Mouse (Mus musculus) brown adipose tissue, adult 24 weeks (tissue): ENCODE data around the gene Umod. TPM values are rescaled to one million over a fixed set of nuclear protein-coding genes. Genes with fewer than 3 reads are reported as not detected.

Experiments used
- H3K27ac ChIP-seq: fragments of 200-500 bp; replicated peaks from 2 replicates; pipeline ENCODE4 v1.5.1; 2012; ENCODE audit warnings: low read depth, mild to moderate bottlenecking, low read length
- H3K4me1 ChIP-seq: fragments of 200-500 bp; 2 replicates; pipeline ENCODE4 v1.6.1; 2012; ENCODE audit warnings: low read length, mixed read lengths; ENCODE audit not compliant: control insufficient read depth, insufficient read depth, insufficient read length
- H3K4me3 ChIP-seq: fragments of 200-500 bp; 2 replicates; pipeline ENCODE4 v1.5.1; 2012; ENCODE audit warnings: low read depth, mild to moderate bottlenecking, low read length, moderate library complexity; ENCODE audit not compliant: insufficient read depth
- polyA plus RNA-seq: library from polyadenylated mRNA; stranded (reverse); fragments of >200 nt; gene quantifications from 2 replicates; pipeline ENCODE4 v1.2.4, GENCODE M21; 2012; ENCODE audit not compliant: missing spikeins, insufficient read depth, insufficient read length

Gene Umod
- not detected in 2 replicates for polyA plus RNA-seq

DNA sequence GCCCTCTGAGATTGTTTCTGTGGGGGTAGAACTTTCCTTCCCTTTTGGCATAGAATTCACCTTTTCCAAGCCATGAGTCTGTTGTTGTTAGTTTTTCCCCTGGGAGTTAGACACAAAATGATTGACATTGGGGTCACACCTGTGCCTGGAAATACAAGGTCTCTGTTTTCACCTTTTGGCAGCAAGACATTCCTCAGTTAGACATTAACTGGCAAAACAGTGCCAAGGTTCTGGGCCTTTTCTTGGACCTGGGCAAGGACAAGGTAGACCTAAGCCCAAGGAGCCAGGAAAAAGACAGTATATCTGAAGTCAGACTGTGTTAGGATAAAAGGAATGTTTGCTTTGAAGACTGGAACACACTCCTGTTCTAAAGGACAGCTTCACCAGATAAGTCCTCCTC lies at the start of gene Umod:
Gene Umod (minus strand): TSS at position 27 of the 400 bp plus-strand sequence.
- no peak within 1 kb of the TSS for H3K4me3 ChIP-seq
- H3K27ac ChIP-seq, result no peak within 1 kb of the TSS
- no peaks in the 10 kb centered on the region for H3K4me1 ChIP-seq

DNA sequence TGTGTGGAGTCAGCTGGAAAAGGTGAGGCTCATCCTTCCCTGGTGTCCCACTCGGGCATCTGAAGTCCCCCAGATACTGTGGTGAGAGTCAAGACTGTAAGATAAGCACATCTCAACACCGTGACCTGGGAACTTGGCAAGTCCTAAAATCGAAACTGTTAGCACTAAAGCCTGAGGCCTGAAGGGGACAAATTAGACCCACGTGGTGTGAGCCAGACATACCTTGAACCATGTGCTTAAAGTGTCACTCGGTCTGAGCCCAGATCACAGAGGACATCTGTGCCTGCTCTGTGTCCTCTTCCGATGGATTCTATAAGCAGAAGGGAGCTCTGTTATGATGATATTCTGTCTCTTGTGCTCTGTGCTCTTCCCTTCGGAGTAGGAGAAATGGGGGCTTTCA lies 49.5 kb upstream of the Umod start:
- H3K4me1 ChIP-seq, result no peaks in the 10 kb centered on the region; the same call in 1 of the 2 replicates
- no peak overlapping the region for H3K4me3 ChIP-seq
- H3K27ac ChIP-seq, result no peak overlapping the region

DNA sequence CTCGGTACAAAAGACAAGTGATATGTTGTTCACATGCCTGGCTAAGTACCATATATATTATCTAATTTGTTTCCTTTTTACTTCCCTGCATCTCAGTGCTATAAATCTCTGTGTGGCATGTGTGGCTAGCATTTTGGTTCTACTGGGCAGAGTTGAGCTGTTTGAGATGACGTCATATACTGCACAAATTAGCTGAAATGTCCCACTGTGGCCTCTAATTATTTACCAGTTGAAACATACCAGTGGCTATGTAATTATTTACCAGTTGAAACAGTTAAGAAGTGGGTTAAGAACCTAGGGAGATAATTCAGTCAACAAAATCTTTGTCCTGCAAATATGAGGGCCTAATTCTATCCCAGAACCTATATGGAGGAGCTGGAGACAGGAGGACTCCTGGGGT lies 48.5 kb upstream of the Umod start:
- H3K4me1 ChIP-seq, result no peaks in the 10 kb centered on the region; the same call in 1 of the 2 replicates
- no peak overlapping the region for H3K27ac ChIP-seq
- H3K4me3 ChIP-seq, result no peak overlapping the region

DNA sequence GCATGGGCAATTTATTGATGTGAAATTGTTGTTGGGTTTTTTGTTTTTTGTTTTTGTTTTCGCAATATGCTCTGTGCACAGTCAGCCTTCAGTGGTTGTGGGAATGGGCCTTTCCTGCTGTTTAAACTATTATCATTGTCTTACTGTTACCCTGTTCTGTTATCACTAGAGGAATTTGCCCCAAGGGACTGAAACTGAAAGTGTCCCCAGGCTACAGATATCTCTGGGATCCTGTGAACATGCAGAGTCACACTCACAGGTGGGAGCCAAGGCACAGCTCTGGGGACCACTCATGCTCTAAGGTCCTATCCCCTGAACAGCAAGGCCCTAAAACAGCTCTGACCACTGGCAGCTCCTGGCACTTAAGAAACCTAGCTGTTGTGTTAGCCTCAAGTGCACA lies 48.1 kb upstream of the Umod start:
- Histone ChIP-seq H3K4me1 (no peaks in the 10 kb centered on the region; the same call in 1 of the 2 replicates), H3K27ac (no peak overlapping the region), H3K4me3 (no peak overlapping the region)

DNA sequence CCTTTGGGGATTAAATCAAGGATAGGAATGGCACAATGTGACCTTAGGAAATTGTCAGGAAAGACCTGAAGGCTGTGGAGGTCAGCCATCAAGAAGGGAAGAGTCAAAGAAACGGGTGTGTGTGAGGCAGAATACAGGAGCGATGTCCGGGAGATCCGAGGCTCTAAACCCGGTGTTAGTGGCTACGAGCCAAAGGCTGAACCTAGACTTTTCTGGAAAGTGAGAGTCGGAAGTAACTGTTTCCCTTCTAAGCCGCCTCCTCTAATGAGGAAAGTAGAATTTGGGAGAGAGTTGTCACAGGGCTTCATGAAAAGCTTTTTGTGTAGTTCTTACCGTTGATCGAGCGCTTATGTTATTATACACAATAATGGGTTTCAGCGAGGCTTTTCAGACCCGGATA lies 47.4 kb upstream of the Umod start:
- Histone ChIP-seq H3K27ac (peak overlapping the region; percentile 42; the same call in 1 of the 2 replicates), H3K4me1 (no peaks in the 10 kb centered on the region; the same call in 1 of the 2 replicates), H3K4me3 (no peak overlapping the region; the same call in 1 of the 2 replicates)

DNA sequence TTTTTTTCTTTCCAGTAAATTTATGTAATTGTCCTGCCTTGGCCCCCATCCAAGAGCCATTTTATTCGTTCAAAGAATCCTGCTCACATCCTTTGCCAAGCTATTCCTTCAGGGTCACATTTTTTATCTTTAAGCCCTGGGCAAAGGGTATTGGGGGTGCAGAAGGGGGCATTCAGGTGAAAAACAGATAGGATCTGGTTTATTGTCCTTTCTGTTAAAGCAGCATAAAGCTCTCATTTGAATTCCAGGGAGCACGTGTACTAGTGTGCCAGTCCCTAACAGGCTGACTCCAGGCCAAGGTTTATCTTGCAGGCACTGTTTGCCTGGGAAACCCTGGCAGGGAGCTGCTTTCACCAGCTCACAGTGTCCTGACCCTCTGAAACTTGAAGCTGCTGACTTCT lies 46.8 kb upstream of the Umod start:
- Histone ChIP-seq H3K4me1 (no peaks in the 10 kb centered on the region; the same call in 1 of the 2 replicates), H3K27ac (no peak overlapping the region), H3K4me3 (no peak overlapping the region)

DNA sequence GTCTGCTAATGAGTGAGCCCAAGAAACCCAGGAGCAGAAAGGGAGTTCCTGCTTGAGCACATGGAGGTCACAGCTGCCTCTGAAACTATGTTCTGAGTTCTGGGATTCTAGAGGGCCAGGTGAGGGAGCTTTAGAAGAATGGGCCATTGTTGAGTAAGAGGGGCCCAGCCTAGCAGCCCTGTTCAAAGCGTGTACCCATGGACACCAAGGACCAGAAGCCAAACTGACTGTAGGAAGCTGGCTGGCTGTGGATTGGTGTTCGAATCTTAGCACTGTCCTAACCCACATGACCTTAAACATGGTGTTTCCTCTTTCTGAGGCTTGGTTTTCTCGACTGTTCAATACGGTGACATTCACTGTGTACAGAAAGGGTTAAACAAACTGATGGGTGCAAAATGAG lies 44.3 kb upstream of the Umod start, which contains the start of gene Pdilt:
Gene Pdilt (minus strand): TSS at position 101 of the 400 bp plus-strand sequence.
- no peaks in the 10 kb centered on the region; the same call in 1 of the 2 replicates for H3K4me1 ChIP-seq
- no peak within 1 kb of the TSS for H3K27ac ChIP-seq
- H3K4me3 ChIP-seq, result no peak within 1 kb of the TSS

DNA sequence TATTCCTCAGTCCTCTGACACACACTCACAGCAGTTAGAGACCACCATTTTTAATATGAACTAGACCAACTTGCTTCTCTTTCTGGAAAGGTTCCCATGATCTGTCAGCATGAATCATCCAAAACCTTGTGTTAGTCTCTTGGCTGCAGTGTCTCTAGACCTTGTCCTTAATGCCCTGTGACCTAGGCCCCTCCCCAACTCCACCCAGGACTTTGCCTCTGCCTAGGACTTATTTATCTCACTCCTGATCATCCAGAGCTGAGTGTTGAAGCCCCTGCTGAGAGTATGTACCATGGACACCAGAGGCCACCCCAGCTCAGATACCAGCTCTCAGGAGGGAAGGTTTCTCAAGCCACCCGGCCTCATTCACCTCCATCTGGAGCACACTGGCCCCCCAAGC lies 43.3 kb upstream of the Umod start:
- no peak overlapping the region for H3K4me3 ChIP-seq
- H3K27ac ChIP-seq, result no peak overlapping the region
- H3K4me1 ChIP-seq, result no peaks in the 10 kb centered on the region; the same call in 1 of the 2 replicates

DNA sequence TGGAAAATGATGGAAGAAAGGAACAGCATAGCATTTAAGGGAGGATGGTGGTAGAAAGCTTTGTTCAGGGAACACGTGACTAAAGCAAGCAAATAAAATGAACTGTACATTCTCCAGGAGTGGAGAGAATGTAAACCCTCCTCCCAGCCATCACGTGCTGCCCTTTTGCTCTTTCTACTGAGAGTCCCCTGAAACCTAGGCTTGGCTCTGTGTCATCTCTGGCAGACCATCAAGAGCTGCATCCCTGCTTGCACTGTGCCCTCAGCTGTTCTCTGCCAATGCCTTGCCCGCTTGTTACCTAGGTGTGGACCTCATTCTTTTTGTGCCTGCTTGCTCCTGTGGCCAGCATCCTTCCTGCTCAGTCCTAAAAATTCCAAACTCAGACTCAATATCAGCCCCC lies 42.7 kb upstream of the Umod start:
- no peak overlapping the region for H3K27ac ChIP-seq
- H3K4me3 ChIP-seq, result no peak overlapping the region
- no peaks in the 10 kb centered on the region for H3K4me1 ChIP-seq

DNA sequence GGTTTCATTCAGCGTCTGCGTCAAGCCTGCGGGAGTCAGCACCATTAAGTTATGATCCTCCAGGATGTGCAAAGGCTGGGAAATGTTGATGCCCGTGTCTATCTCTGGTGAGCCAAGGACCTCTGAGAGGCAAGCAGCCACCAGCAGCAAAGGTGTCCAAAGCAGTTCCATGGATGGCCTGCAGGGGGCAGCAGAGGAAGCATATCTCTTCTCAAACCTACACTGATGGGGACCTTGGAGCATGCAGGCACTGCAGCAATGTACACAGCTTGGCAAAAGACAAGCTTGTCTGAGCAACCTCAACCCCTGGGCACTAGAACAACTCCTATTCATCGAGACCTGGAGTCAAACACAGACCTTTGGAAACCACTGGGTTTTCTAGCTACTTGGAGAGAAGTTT lies 40.6 kb upstream of the Umod start:
- H3K4me3 ChIP-seq, result no peak overlapping the region
- H3K27ac ChIP-seq, result no peak overlapping the region
- no peaks in the 10 kb centered on the region for H3K4me1 ChIP-seq

DNA sequence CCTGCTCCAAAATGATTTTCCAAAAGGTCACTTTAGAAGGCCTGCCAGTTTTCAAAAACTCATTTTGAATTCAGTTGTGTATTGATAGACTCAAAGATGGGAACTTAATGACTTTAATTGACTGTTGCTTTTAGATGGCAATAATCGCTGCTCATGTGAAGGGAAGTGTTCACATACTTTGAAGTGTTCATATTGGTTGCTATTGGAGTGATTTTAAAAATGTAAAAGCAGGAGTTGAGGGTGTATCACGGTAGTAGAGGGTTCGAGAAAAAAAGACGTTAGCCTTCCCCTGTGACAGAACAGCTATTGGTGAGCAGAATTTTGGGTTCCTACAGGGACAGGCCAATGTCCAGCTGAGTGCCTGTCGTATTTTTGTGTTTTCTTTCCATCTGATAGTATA lies 40.1 kb upstream of the Umod start, which contains the start of gene Acsm5:
Gene Acsm5 (plus strand): TSS at position 301 of the 400 bp plus-strand sequence.
- Histone ChIP-seq H3K27ac (no peak within 1 kb of the TSS), H3K4me1 (no peaks in the 10 kb centered on the region), H3K4me3 (no peak within 1 kb of the TSS)

DNA sequence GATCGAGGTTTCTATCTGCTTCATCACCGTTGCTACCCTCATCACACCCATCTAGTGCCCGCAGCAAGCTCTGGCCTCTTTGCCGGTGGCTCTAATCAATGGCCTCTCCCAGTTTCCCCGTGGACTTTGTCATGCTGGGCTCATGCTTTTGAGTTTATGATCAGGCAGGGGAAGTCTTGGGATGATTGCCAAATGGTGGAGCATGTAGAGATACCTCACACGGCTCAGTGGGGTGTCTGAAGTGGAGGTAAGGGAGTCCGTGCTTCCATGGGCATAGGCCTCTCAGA lies 37.1 kb upstream of the Umod start:
- Histone ChIP-seq H3K27ac (no peak overlapping the region), H3K4me3 (no peak overlapping the region), H3K4me1 (no peaks in the 10 kb centered on the region)

DNA sequence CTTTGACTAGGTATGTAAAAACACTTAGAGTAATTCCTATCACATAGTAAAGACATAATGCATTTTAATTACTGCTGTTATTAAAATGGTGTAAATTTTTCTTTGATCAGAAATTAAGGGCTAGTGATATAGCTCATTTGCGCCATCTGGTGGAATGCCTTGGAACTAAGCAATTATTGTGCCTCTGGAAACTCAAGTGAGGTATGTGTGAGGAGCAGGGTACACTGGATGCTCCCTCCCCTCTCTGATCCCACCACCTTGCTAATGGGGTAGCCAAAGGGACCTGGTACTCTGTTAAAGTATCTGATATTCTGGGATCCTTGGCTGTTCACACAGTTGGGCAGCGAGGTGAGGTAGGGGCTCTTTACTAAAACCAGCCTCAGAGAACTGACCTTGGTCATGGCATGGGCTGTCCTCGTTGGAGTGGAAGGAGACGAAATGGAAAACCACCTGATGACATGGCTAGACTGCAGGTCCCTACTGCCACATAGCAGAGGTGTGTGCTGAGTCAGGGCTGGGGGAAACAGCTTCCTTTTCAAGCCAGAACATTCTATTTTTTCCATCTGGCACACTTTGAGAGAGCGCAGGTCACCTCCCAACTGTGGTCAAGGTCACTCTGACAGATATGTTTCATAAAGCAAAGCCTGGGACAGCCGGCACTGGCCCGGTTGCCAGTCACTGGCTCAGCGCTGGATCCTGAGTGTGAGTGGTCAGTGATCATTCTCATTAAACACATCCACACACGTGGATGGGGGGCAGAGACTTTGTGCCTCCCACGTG lies 36.6 kb upstream of the Umod start:
- no peaks in the 10 kb centered on the region for H3K4me1 ChIP-seq
- no peak overlapping the region for H3K27ac ChIP-seq
- H3K4me3 ChIP-seq, result no peak overlapping the region

DNA sequence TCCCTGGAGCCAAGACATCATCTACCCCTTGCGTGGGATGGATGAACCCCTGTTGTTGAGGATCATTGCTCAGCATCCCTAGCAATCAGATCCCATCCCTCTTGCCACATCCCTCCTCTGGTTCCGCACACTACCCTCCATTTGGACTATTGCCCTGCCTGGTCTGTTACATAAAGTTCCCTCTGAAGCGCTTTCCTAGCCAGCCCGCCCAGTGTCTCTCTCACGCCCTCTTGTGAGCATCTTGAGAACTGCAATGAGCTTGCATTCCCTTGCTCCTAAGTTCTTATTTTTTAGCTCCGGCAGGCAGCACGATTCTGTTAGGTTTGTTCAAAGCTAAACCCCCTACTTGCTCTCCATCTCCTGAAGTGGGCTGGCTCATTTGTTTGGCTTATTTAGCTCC lies 34.0 kb upstream of the Umod start:
- Histone ChIP-seq H3K4me1 (no peaks in the 10 kb centered on the region), H3K27ac (no peak overlapping the region), H3K4me3 (no peak overlapping the region)

DNA sequence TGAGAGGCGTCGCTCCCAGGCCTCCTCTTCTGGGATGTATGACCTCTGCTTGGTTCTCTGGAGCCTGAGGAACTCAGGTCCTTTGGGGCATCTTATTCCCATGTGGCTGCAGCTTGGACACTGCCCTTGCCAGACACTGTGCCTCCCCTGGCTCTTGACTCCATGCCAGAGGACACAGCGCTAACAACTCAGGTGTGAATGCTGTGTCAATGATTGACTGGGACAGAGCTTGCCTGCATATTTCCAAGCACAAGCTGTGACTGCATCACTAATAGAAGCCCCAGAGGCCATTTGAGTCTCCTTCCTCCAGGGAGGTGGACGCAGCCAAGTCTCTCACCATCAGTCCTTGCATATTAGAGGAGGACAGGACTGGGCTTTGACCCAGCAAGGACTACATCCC lies 32.1 kb upstream of the Umod start:
- Histone ChIP-seq H3K27ac (no peak overlapping the region), H3K4me3 (no peak overlapping the region)

More for the DNA sequence above, 32.1 kb upstream of the Umod start:
- H3K4me1 ChIP-seq, result no peaks in the 10 kb centered on the region
